In genomic region chr4:55100851-55101250, GRCm38 (mm10) we compare ENCODE assay signal across 11 mouse cellular contexts.
DNase-seq lines count a peak whose midpoint lies in the region; ATAC-seq and TF ChIP-seq lines count a peak whose summit lies in the region.
"Had no signal": no experiment of that assay in that cellular context is flagged by ENCODE, and none has a peak within 500 bp of the region (broad histone marks: within the 10 kb centered on the region; RNA-seq: fewer than 3 reads in every experiment).

No protein-coding gene starts in this region.

- ATAC-seq in forebrain, postnatal 0 days, result no peak
- no peak for ATAC-seq in forebrain, embryonic 14.5 days
- ATAC-seq in kidney, postnatal 0 days (replicated peaks; ENCODE audit: low FRiP score, low read depth), result no peak
- no peak for ATAC-seq in Patski

- POLR2A ChIA-PET in Patski (lab: Charles Lee), result no interaction called here

- in situ Hi-C loops in Patski (cut with MboI; ENCODE audit: low pct_unique_long_range_greater_than_20kb), result no loop called here

- TF ChIP-seq CTCF in forebrain, postnatal 0 days (IDR thresholded peaks at IDR 0.05; ENCODE audit: low read depth), result peak; percentile 42
- peak; percentile 69 for TF ChIP-seq CTCF in kidney, postnatal 0 days (IDR thresholded peaks at IDR 0.05; ENCODE audit: low read depth)
- peak; percentile 28 for TF ChIP-seq CTCF in Patski (IDR thresholded peaks at IDR 0.05)

- no peaks in the 10 kb centered on the region for H3K36me3 ChIP-seq in forebrain, postnatal 0 days (ENCODE audit: insufficient read depth)
- H3K36me3 ChIP-seq in forebrain, embryonic 14.5 days (ENCODE audit: control insufficient read depth, insufficient read depth, low read length), result no peaks in the 10 kb centered on the region
- no peaks in the 10 kb centered on the region for H3K36me3 ChIP-seq in kidney, postnatal 0 days (ENCODE audit: insufficient read depth, low read length)
- no peaks in the 10 kb centered on the region for H3K36me3 ChIP-seq in limb, embryonic 10.5 days

- no peaks in the 10 kb centered on the region for H3K9me3 ChIP-seq in forebrain, postnatal 0 days (ENCODE audit: low read length)
- H3K9me3 ChIP-seq in forebrain, embryonic 14.5 days (replicated peaks; ENCODE audit: control insufficient read depth, low read length), result no peaks in the 10 kb centered on the region
- no peaks in the 10 kb centered on the region for H3K9me3 ChIP-seq in kidney, postnatal 0 days (replicated peaks; ENCODE audit: low read length)
- H3K9me3 ChIP-seq in limb, embryonic 10.5 days (replicated peaks), result no peaks in the 10 kb centered on the region

- no peaks in the 10 kb centered on the region for H3K4me1 ChIP-seq in forebrain, postnatal 0 days (ENCODE audit: insufficient read depth)
- H3K4me1 ChIP-seq in forebrain, embryonic 14.5 days (ENCODE audit: control insufficient read depth, insufficient read depth, low read length), result no peaks in the 10 kb centered on the region
- no peaks in the 10 kb centered on the region for H3K4me1 ChIP-seq in kidney, postnatal 0 days (replicated peaks; ENCODE audit: insufficient read depth, low read length)
- peaks cover 14% of the 10 kb centered on the region for H3K4me1 ChIP-seq in limb, embryonic 10.5 days

- H3K4me2 ChIP-seq in forebrain, postnatal 0 days (ENCODE audit: low read depth), result no peak overlapping the region
- no peak overlapping the region for H3K4me2 ChIP-seq in forebrain, embryonic 14.5 days (ENCODE audit: low read length)
- no peak overlapping the region for H3K4me2 ChIP-seq in kidney, postnatal 0 days (ENCODE audit: low read length)

- H3K27ac ChIP-seq in forebrain, postnatal 0 days (ENCODE audit: low read depth, low read length), result no peak overlapping the region
- no peak overlapping the region for H3K27ac ChIP-seq in forebrain, embryonic 14.5 days (ENCODE audit: low read depth, low read length)
- no peak overlapping the region for H3K27ac ChIP-seq in kidney, postnatal 0 days
- 0 out of 2 replicates have a peak overlapping the region, but pooled peaks have one; percentile 23 for H3K27ac ChIP-seq in limb, embryonic 10.5 days
- H3K27ac ChIP-seq: macrophage had no signal

- DNase-seq in forebrain, postnatal 0 days, result no peak
- no peak for DNase-seq in forebrain, embryonic 14.5 days (ENCODE audit: low spot score)
- peak; percentile 47 for DNase-seq in kidney, postnatal 0 days (ENCODE audit: low spot score)
- DNase-seq in kidney, postnatal 14 days, result no peak
- no peak for DNase-seq in Patski (ENCODE audit: low read depth, low spot score)
- DNase-seq in limb, embryonic 10.5 days (ENCODE audit: low spot score), result no peak
- DNase-seq in right cerebral cortex, postnatal 25 days, result no peak
- DNase-seq in gastrocnemius, postnatal 25 days, result no peak
- DNase-seq: cerebellum, adult 18-20 months had no signal

- H3K9ac ChIP-seq in forebrain, postnatal 0 days, result no peak overlapping the region
- H3K9ac ChIP-seq in forebrain, embryonic 14.5 days (ENCODE audit: low read length), result no peak overlapping the region
- no peak overlapping the region for H3K9ac ChIP-seq in kidney, postnatal 0 days (ENCODE audit: low read depth, low read length)

- no peak overlapping the region for H3K4me3 ChIP-seq in forebrain, postnatal 0 days (ENCODE audit: low read depth, low read length)
- H3K4me3 ChIP-seq in forebrain, embryonic 14.5 days (ENCODE audit: low read depth, low read length), result no peak overlapping the region
- H3K4me3 ChIP-seq in kidney, postnatal 0 days (replicated peaks; ENCODE audit: low read depth, low read length), result no peak overlapping the region
- H3K4me3 ChIP-seq in limb, embryonic 10.5 days, result no peak overlapping the region
- H3K4me3 ChIP-seq: myocyte had no signal

- no peaks in the 10 kb centered on the region for H3K27me3 ChIP-seq in forebrain, postnatal 0 days (ENCODE audit: insufficient read depth, low read length)
- H3K27me3 ChIP-seq in forebrain, embryonic 14.5 days (replicated peaks; ENCODE audit: control insufficient read depth, insufficient read depth, low read length), result no peaks in the 10 kb centered on the region
- no peaks in the 10 kb centered on the region for H3K27me3 ChIP-seq in kidney, postnatal 0 days (ENCODE audit: insufficient read depth, low read length)
- no peaks in the 10 kb centered on the region for H3K27me3 ChIP-seq in Patski
- no peaks in the 10 kb centered on the region for H3K27me3 ChIP-seq in limb, embryonic 10.5 days (ENCODE audit: low read depth, poor library complexity, severe bottlenecking)

- 65% methylated on average over 2 of the region's 2 CpGs for WGBS in forebrain, postnatal 0 days
- WGBS in forebrain, embryonic 14.5 days, result 81% methylated on average over 2 of the region's 2 CpGs
- 55% methylated on average over 2 of the region's 2 CpGs for WGBS in kidney, postnatal 0 days
- WGBS in limb, embryonic 10.5 days, result 73% methylated on average over 2 of the region's 2 CpGs

- CTCF ChIA-PET in Patski (lab: Charles Lee), result no interaction called here
